Mouse (Mus musculus): ENCODE measurements at regions not wholly inside any gene's neighbourhood (a gene's known extent, or its start where the extent isn't known, plus 50 kb on each side); places are given as distances from the start of the nearest gene placed in this dataset.

- Histone ChIP-seq H3K36me3 (replicated peaks; ENCODE audit: insufficient read depth, low read length) (no peaks in the 10 kb centered on the region), H3K9me3 (ENCODE audit: low read length) (no peaks in the 10 kb centered on the region), H3K27me3 (ENCODE audit: insufficient read depth, low read length) (no peaks in the 10 kb centered on the region), H3K4me3 (ENCODE audit: low read depth, low read length) (no peak overlapping the region), H3K4me2 (ENCODE audit: low read depth, low read length) (no peak overlapping the region), H3K9ac (replicated peaks) (no peak overlapping the region), H3K4me1 (ENCODE audit: insufficient read depth) (no peaks in the 10 kb centered on the region), H3K27ac (ENCODE audit: low read depth) (no peak overlapping the region)
- TF ChIP-seq CTCF (IDR thresholded peaks at IDR 0.05; ENCODE audit: low read depth) = no peak
- no peak for TF ChIP-seq EP300 (IDR thresholded peaks at IDR 0.05; ENCODE audit: low read depth)
- no peak for ATAC-seq
- 82% methylated on average over 6 of the region's 6 CpGs for WGBS (ENCODE audit: insufficient replicate concordance)
- no peak for DNase-seq
These were observed 191.7 kb upstream of the Prickle1 start for GRCm38 (mm10) chr15:93787361-93787760.

GRCm38 (mm10) chr15:93785846-93786412, 190.2 kb upstream of the Prickle1 start:
- Histone ChIP-seq H3K4me1 (ENCODE audit: insufficient read depth) (no peaks in the 10 kb centered on the region), H3K27me3 (ENCODE audit: insufficient read depth, low read length) (no peaks in the 10 kb centered on the region), H3K9ac (replicated peaks) (no peak overlapping the region), H3K4me3 (ENCODE audit: low read depth, low read length) (no peak overlapping the region), H3K36me3 (replicated peaks; ENCODE audit: insufficient read depth, low read length) (no peaks in the 10 kb centered on the region), H3K27ac (ENCODE audit: low read depth) (no peak overlapping the region), H3K4me2 (ENCODE audit: low read depth, low read length) (no peak overlapping the region), H3K9me3 (ENCODE audit: low read length) (no peaks in the 10 kb centered on the region)
- DNase-seq (no peak), ATAC-seq (no peak)
- 80% methylated on average over 11 of the region's 11 CpGs for WGBS (ENCODE audit: insufficient replicate concordance)
- TF ChIP-seq CTCF (IDR thresholded peaks at IDR 0.05; ENCODE audit: low read depth) = no peak
- TF ChIP-seq EP300 (IDR thresholded peaks at IDR 0.05; ENCODE audit: low read depth) = no peak

- no peaks in the 10 kb centered on the region for H3K4me1 ChIP-seq (ENCODE audit: insufficient read depth)
- H3K9me3 ChIP-seq (ENCODE audit: low read length) = no peaks in the 10 kb centered on the region
- TF ChIP-seq EP300 (IDR thresholded peaks at IDR 0.05; ENCODE audit: low read depth) (no peak), CTCF (IDR thresholded peaks at IDR 0.05; ENCODE audit: low read depth) (no peak)
- no peak overlapping the region for H3K4me3 ChIP-seq (ENCODE audit: low read depth, low read length)
- ATAC-seq (no peak), DNase-seq (no peak)
- H3K36me3 ChIP-seq (replicated peaks; ENCODE audit: insufficient read depth, low read length) = no peaks in the 10 kb centered on the region
- no peaks in the 10 kb centered on the region for H3K27me3 ChIP-seq (ENCODE audit: insufficient read depth, low read length)
- no peak overlapping the region for H3K27ac ChIP-seq (ENCODE audit: low read depth)
- 69% methylated on average over 4 of the region's 4 CpGs for WGBS (ENCODE audit: insufficient replicate concordance)
- no peak overlapping the region for H3K9ac ChIP-seq (replicated peaks)
- no peak overlapping the region for H3K4me2 ChIP-seq (ENCODE audit: low read depth, low read length)
These were observed 188.0 kb upstream of the Prickle1 start for GRCm38 (mm10) chr15:93783736-93784135.

- Histone ChIP-seq H3K4me2 (ENCODE audit: low read depth, low read length) (no peak overlapping the region), H3K4me3 (ENCODE audit: low read depth, low read length) (no peak overlapping the region), H3K4me1 (ENCODE audit: insufficient read depth) (no peaks in the 10 kb centered on the region), H3K27me3 (ENCODE audit: insufficient read depth, low read length) (no peaks in the 10 kb centered on the region), H3K36me3 (replicated peaks; ENCODE audit: insufficient read depth, low read length) (no peaks in the 10 kb centered on the region), H3K9ac (replicated peaks) (no peak overlapping the region), H3K9me3 (ENCODE audit: low read length) (no peaks in the 10 kb centered on the region), H3K27ac (ENCODE audit: low read depth) (no peak overlapping the region)
- TF ChIP-seq CTCF (IDR thresholded peaks at IDR 0.05; ENCODE audit: low read depth) (no peak), EP300 (IDR thresholded peaks at IDR 0.05; ENCODE audit: low read depth) (no peak)
- WGBS (ENCODE audit: insufficient replicate concordance) = 77% methylated on average over 12 of the region's 12 CpGs
- no peak for DNase-seq
- no peak for ATAC-seq
These were observed 179.6 kb upstream of the Prickle1 start for GRCm38 (mm10) chr15:93775199-93775745.

- Histone ChIP-seq H3K27me3 (ENCODE audit: insufficient read depth, low read length) (no peaks in the 10 kb centered on the region), H3K9me3 (ENCODE audit: low read length) (no peaks in the 10 kb centered on the region), H3K27ac (ENCODE audit: low read depth) (no peak overlapping the region), H3K9ac (replicated peaks) (no peak overlapping the region), H3K4me2 (ENCODE audit: low read depth, low read length) (no peak overlapping the region), H3K4me3 (ENCODE audit: low read depth, low read length) (no peak overlapping the region), H3K4me1 (ENCODE audit: insufficient read depth) (no peaks in the 10 kb centered on the region), H3K36me3 (replicated peaks; ENCODE audit: insufficient read depth, low read length) (no peaks in the 10 kb centered on the region)
- no peak for DNase-seq
- no peak for ATAC-seq
- 68% methylated on average over 4 of the region's 4 CpGs for WGBS (ENCODE audit: insufficient replicate concordance)
- no peak for TF ChIP-seq CTCF (IDR thresholded peaks at IDR 0.05; ENCODE audit: low read depth)
- TF ChIP-seq EP300 (IDR thresholded peaks at IDR 0.05; ENCODE audit: low read depth) = no peak
These were observed 178.6 kb upstream of the Prickle1 start for GRCm38 (mm10) chr15:93774340-93774739.

GRCm38 (mm10) chr15:93766981-93767380, 171.3 kb upstream of the Prickle1 start:
- H3K4me1 ChIP-seq (ENCODE audit: insufficient read depth) = no peaks in the 10 kb centered on the region
- no peak overlapping the region for H3K4me2 ChIP-seq (ENCODE audit: low read depth, low read length)
- H3K27me3 ChIP-seq (ENCODE audit: insufficient read depth, low read length) = no peaks in the 10 kb centered on the region
- no peak overlapping the region for H3K27ac ChIP-seq (ENCODE audit: low read depth)
- H3K4me3 ChIP-seq (ENCODE audit: low read depth, low read length) = no peak overlapping the region
- WGBS (ENCODE audit: insufficient replicate concordance) = 53% methylated on average over 3 of the region's 3 CpGs
- H3K9ac ChIP-seq (replicated peaks) = no peak overlapping the region
- no peaks in the 10 kb centered on the region for H3K36me3 ChIP-seq (replicated peaks; ENCODE audit: insufficient read depth, low read length)
- ATAC-seq (no peak), DNase-seq (no peak)
- no peaks in the 10 kb centered on the region for H3K9me3 ChIP-seq (ENCODE audit: low read length)
- TF ChIP-seq EP300 (IDR thresholded peaks at IDR 0.05; ENCODE audit: low read depth) (no peak), CTCF (IDR thresholded peaks at IDR 0.05; ENCODE audit: low read depth) (no peak)
